Mouse (Mus musculus) testis, adult 2 months (tissue): ENCODE data around the gene Crim1. TPM values are rescaled to one million over a fixed set of nuclear protein-coding genes. Genes with fewer than 3 reads are reported as not detected.
A peak's percentile ranks its signal among the peaks of the same experiment; 100 is the strongest.

Experiments used
- H3K27ac ChIP-seq: fragments of 200-500 bp; 2 replicates; pipeline ENCODE4 v1.5.1; 2012; ENCODE audit warnings: low read depth, low read length; ENCODE audit not compliant: control insufficient read depth, insufficient read depth
- H3K27me3 ChIP-seq: fragments of 200-500 bp; 2 replicates; pipeline ENCODE4 v1.6.1; 2012; ENCODE audit warnings: mild to moderate bottlenecking, low read length, moderate library complexity; ENCODE audit not compliant: control insufficient read depth, insufficient read depth
- H3K36me3 ChIP-seq: fragments of 200-500 bp; 2 replicates; pipeline ENCODE4 v1.6.1; 2012; ENCODE audit warnings: mild to moderate bottlenecking, low read length; ENCODE audit not compliant: control insufficient read depth, insufficient read depth
- H3K4me1 ChIP-seq: fragments of 200-500 bp; 2 replicates; pipeline ENCODE4 v1.6.1; 2012; ENCODE audit warnings: low read length; ENCODE audit not compliant: control insufficient read depth, insufficient read depth
- H3K4me3 ChIP-seq: fragments of 200-500 bp; 2 replicates; pipeline ENCODE4 v1.5.1; 2012; ENCODE audit warnings: low read depth, mild to moderate bottlenecking, low read length, moderate library complexity, mixed read lengths; ENCODE audit not compliant: control insufficient read depth
- CTCF ChIP-seq: fragments of 200-500 bp; IDR thresholded peaks from 2 replicates; pipeline ENCODE4 v1.5.1; 2012; ENCODE audit warnings: low read depth, mild to moderate bottlenecking, inconsistent platforms, low read length, moderate library complexity; ENCODE audit not compliant: control insufficient read depth, insufficient read depth, insufficient replicate concordance
- POLR2A ChIP-seq: fragments of 200-500 bp; IDR thresholded peaks from 2 replicates; pipeline ENCODE4 v1.6.1; 2012; ENCODE audit warnings: low read depth, mild to moderate bottlenecking, inconsistent platforms, low read length, moderate library complexity; ENCODE audit not compliant: control insufficient read depth
- polyA plus RNA-seq: library from polyadenylated mRNA; depleted of rRNA; stranded (reverse); fragments of >200 nt; gene quantifications from 2 replicates; pipeline ENCODE4 v1.2.3, GENCODE M21; 2012; rRNA removed

Gene Crim1
- 3.5 and 3.9 TPM in 2 replicates for polyA plus RNA-seq

- Histone ChIP-seq H3K36me3 (no peaks in the 10 kb centered on the region), H3K4me1 (peaks cover 10% of the 10 kb centered on the region), H3K27me3 (no peaks in the 10 kb centered on the region; the same call in 1 of the 2 replicates), H3K4me3 (peak within 1 kb of the TSS; percentile 89), H3K27ac (peak within 1 kb of the TSS; percentile 78)
- TF ChIP-seq POLR2A: 0 out of 2 replicates have a peak, but pooled peaks have one; percentile 29
- no peak for TF ChIP-seq CTCF
Observed at GRCm38 (mm10) chr17:78199626-78200560, at the start of gene Crim1. Gene Crim1, plus strand, starts transcription at chr17:78200248.

DNA sequence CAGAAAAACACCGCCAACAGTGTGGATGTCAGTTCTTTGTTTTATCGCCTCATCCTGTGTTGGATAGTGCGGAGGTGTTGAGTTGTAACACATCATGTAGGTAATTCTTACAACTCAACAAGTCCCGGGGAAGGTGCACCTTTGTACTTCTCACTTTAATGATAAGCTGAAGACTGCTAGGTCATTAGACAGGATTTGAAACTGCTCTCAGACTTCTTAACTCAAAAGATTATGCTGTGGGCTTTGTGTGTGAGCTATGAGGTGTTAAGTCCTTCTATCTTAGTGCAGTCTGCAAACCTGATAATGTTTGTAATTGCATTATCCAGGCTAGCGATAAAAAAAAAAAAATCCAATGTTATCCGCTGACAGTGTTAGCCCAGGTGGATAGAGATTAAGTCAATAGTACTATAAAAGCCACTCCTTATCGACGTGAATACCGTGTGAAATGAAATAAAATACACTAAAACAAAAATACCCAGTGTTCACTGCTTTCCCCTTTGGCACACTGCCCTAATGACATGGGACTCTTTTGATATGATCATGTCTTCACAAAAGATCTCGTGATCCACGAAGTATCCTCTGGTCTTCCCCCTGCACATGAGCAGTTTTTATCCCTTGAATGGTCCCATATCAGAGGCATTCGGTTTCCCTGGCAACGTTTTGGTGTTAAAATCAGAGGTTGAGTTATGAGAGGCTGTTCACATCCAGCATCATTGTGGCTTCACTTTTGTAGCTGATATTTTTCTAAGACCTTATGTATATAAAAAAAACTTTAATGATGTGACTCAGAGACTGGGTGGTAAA is 48.4 kb upstream of the Crim1 start:
- no peaks in the 10 kb centered on the region for H3K27me3 ChIP-seq
- H3K27ac ChIP-seq: no peak overlapping the region
- no peaks in the 10 kb centered on the region for H3K36me3 ChIP-seq
- H3K4me1 ChIP-seq: no peaks in the 10 kb centered on the region
- H3K4me3 ChIP-seq: no peak overlapping the region
- no peak for TF ChIP-seq CTCF
- no peak for TF ChIP-seq POLR2A

DNA sequence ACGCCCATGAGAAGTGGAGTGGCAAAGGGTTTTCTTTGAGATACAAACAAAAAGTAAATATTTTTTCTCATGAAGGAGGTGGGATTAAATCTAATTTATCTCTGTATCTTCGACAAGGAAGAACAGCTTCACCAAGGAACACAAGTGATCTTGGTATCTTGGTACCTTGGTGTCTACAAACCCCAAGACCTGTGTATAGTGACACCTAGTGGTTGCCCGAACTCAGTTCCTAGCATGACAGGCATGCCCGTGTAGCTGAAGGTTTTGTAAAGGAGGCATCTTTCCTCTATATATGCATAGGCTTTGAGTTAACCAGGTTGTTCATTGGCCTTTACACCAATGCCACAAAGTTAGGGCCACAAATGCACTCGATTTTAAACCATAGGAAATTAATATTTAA is 36.8 kb upstream of the Crim1 start:
- TF ChIP-seq CTCF (no peak), POLR2A (no peak)
- H3K4me1 ChIP-seq: no peaks in the 10 kb centered on the region
- H3K36me3 ChIP-seq: no peaks in the 10 kb centered on the region
- H3K4me3 ChIP-seq: no peak overlapping the region
- H3K27ac ChIP-seq: no peak overlapping the region
- H3K27me3 ChIP-seq: no peaks in the 10 kb centered on the region

DNA sequence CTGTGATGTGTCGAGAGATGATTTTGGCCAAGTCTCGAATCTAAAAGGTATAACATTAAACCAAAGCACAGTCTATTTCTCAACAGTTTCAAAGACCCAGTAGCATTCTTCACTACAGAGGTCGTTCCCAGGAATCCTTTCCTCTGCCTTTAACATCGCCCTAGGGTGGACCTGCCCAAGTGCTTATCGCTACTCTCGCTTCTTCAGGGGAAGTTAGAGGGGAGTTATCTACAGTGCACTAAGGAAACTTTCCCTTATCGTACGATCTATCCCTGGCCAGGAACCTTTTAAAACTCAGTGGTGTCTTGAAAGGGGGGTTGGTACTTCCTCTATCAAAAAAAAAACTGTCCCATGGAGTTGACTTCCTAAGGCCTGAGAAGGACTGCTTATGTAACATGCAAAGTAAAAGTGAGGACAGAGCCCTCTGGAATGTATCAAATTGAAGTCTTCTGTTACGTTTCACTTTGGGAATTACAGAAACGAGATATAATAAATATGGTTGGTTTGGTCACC is 36.3 kb upstream of the Crim1 start:
- H3K36me3 ChIP-seq: no peaks in the 10 kb centered on the region
- H3K27ac ChIP-seq: no peak overlapping the region
- no peak for TF ChIP-seq CTCF
- no peak for TF ChIP-seq POLR2A
- no peaks in the 10 kb centered on the region for H3K27me3 ChIP-seq
- H3K4me3 ChIP-seq: no peak overlapping the region
- H3K4me1 ChIP-seq: no peaks in the 10 kb centered on the region

GRCm38 (mm10) chr17:78165855-78166254 is 34.2 kb upstream of the Crim1 start:
- no peak for TF ChIP-seq CTCF
- no peak for TF ChIP-seq POLR2A
- Histone ChIP-seq H3K4me1 (no peaks in the 10 kb centered on the region), H3K27ac (no peak overlapping the region)

GRCm38 (mm10) chr17:78166566-78166965 is 33.5 kb upstream of the Crim1 start:
- Histone ChIP-seq H3K4me3 (no peak overlapping the region), H3K27ac (no peak overlapping the region), H3K36me3 (no peaks in the 10 kb centered on the region), H3K4me1 (no peaks in the 10 kb centered on the region), H3K27me3 (no peaks in the 10 kb centered on the region)
- no peak for TF ChIP-seq POLR2A
- TF ChIP-seq CTCF: no peak

More at GRCm38 (mm10) chr17:78165855-78166254, 34.2 kb upstream of the Crim1 start:
- Histone ChIP-seq H3K36me3 (no peaks in the 10 kb centered on the region), H3K27me3 (no peaks in the 10 kb centered on the region), H3K4me3 (no peak overlapping the region)

- Histone ChIP-seq H3K4me1 (no peaks in the 10 kb centered on the region), H3K27ac (no peak overlapping the region), H3K36me3 (no peaks in the 10 kb centered on the region), H3K27me3 (no peaks in the 10 kb centered on the region), H3K4me3 (no peak overlapping the region)
- no peak for TF ChIP-seq POLR2A
- no peak for TF ChIP-seq CTCF
Observed at GRCm38 (mm10) chr17:78172371-78172770, 27.7 kb upstream of the Crim1 start.
